Mouse (Mus musculus) stomach, embryonic 14.5 days (tissue): ENCODE measurements around the gene Ints2. TPM values are rescaled to one million over a fixed set of nuclear protein-coding genes. Genes with fewer than 3 reads are reported as not detected.
"Not testable (repeated sequence)": the region's sequence is repeated elsewhere in the genome, so short reads cannot be mapped to it uniquely, and the experiment has no call there.

Experiments
- ATAC-seq: fragments of 200-750 bp; cut with Nextera tagmentation; 2 replicates; pipeline ENCODE4 v1.8.0; 2017; ENCODE audit warnings: low read depth, moderate TSS enrichment; ENCODE audit not compliant: insufficient number of reproducible peaks, insufficient read depth, low FRiP score
- H3K27ac ChIP-seq: fragments of 300-500 bp; sonication (generic); 2 replicates; pipeline ENCODE4 v1.5.1; 2014; ENCODE audit warnings: mild to moderate bottlenecking, low read length, moderate library complexity, mixed read lengths
- H3K27me3 ChIP-seq: fragments of 300-500 bp; sonication (generic); 2 replicates; pipeline ENCODE4 v1.6.1; 2014; ENCODE audit warnings: low read length, control low read depth, mixed read lengths; ENCODE audit not compliant: control insufficient read depth, insufficient read depth
- H3K36me3 ChIP-seq: fragments of 300-500 bp; sonication (generic); 2 replicates; pipeline ENCODE4 v1.6.1; 2014; ENCODE audit warnings: mild to moderate bottlenecking, control low read depth, low read length, moderate library complexity, mixed read lengths; ENCODE audit not compliant: control insufficient read depth, insufficient read depth
- H3K4me1 ChIP-seq: fragments of 300-500 bp; sonication (generic); 2 replicates; pipeline ENCODE4 v1.6.1; 2014; ENCODE audit warnings: low read length, control low read depth, mixed read lengths; ENCODE audit not compliant: control insufficient read depth, insufficient read depth
- H3K4me2 ChIP-seq: fragments of 300-500 bp; sonication (generic); replicated peaks from 2 replicates; pipeline ENCODE4 v1.6.1; 2014; ENCODE audit warnings: low read depth, low read length, control low read depth
- H3K4me3 ChIP-seq: fragments of 300-500 bp; sonication (generic); 2 replicates; pipeline ENCODE4 v1.5.1; 2014; ENCODE audit warnings: low read depth, low read length, control low read depth
- H3K9ac ChIP-seq: fragments of 300-500 bp; sonication (generic); replicated peaks from 2 replicates; pipeline ENCODE4 v1.6.1; 2014; ENCODE audit warnings: low read depth, mild to moderate bottlenecking, control low read depth, low read length, moderate library complexity, mixed read lengths
- H3K9me3 ChIP-seq: fragments of 300-500 bp; sonication (generic); 2 replicates; pipeline ENCODE4 v1.6.1; 2016; ENCODE audit warnings: low read depth, low read length, control low read depth; ENCODE audit not compliant: control insufficient read depth
- WGBS: fragments of 180-500 bp; shearing (Covaris S2); extraction: QIAGEN DNeasy Blood & Tissue Kit; methylation state at CpG from one replicate; pipeline ENCODE4 v1.1.7; 2014; 5-methylcytosine and 5-hydroxymethylcytosine counted together
- polyA plus RNA-seq: library from polyadenylated mRNA; unstranded; fragments of >200 nt; fragmentation: Nextera tagmentation; extraction: Ambion mirVana; gene quantifications from 2 replicates; pipeline ENCODE4 v1.2.1, GENCODE M21; 2014

The Ints2 gene
- 26.3 and 31.0 TPM in 2 replicates for polyA plus RNA-seq

- H3K9ac ChIP-seq, result peak within 1 kb of the TSS; percentile 80
- H3K4me2 ChIP-seq, result peak within 1 kb of the TSS; percentile 81
- 7% methylated on average over 32 of the region's 32 CpGs for WGBS
- H3K4me1 ChIP-seq, result peaks cover 4% of the 10 kb centered on the region; the same call in 1 of the 2 replicates
- peak; percentile 93 for ATAC-seq
- H3K4me3 ChIP-seq, result peak within 1 kb of the TSS; percentile 67
- no peaks in the 10 kb centered on the region for H3K27me3 ChIP-seq
- H3K27ac ChIP-seq, result peak within 1 kb of the TSS; percentile 52
- no peaks in the 10 kb centered on the region for H3K9me3 ChIP-seq
- H3K36me3 ChIP-seq, result peaks cover 7% of the 10 kb centered on the region; the same call in 1 of the 2 replicates
Observed at GRCm38 (mm10) chr11:86257460-86258076, at the start of gene Ints2. Ints2 (minus strand) TSS chr11:86257575.

GRCm38 (mm10) chr11:86292201-86292600 is 34.8 kb upstream of the Ints2 start:
- not testable (repeated sequence) for H3K9ac ChIP-seq, ATAC-seq, H3K9me3 ChIP-seq, H3K27me3 ChIP-seq, H3K27ac ChIP-seq, H3K4me2 ChIP-seq, H3K4me3 ChIP-seq, H3K4me1 ChIP-seq
- 93% methylated on average over 10 of the region's 10 CpGs for whole genome bisulfite sequencing
- peaks cover 32% of the 10 kb centered on the region for H3K36me3 ChIP-seq

- Histone ChIP-seq H3K4me1 (no peaks in the 10 kb centered on the region), H3K36me3 (peaks cover 28% of the 10 kb centered on the region), H3K9me3 (no peaks in the 10 kb centered on the region), H3K27ac (no peak overlapping the region), H3K4me3 (no peak overlapping the region), H3K9ac (no peak overlapping the region), H3K4me2 (no peak overlapping the region), H3K27me3 (no peaks in the 10 kb centered on the region)
- no peak for ATAC-seq
- WGBS, result 93% methylated on average over 6 of the region's 6 CpGs
Observed at GRCm38 (mm10) chr11:86291714-86292113, 34.3 kb upstream of the Ints2 start.

- Histone ChIP-seq H3K27me3 (no peaks in the 10 kb centered on the region), H3K9me3 (no peaks in the 10 kb centered on the region), H3K27ac (no peak overlapping the region), H3K4me1 (no peaks in the 10 kb centered on the region), H3K4me3 (no peak overlapping the region), H3K36me3 (peaks cover 66% of the 10 kb centered on the region), H3K4me2 (no peak overlapping the region), H3K9ac (no peak overlapping the region)
- no peak for ATAC-seq
- WGBS, result 93% methylated on average over 8 of the region's 8 CpGs
Observed at GRCm38 (mm10) chr11:86285729-86286128, 28.4 kb upstream of the Ints2 start.

GRCm38 (mm10) chr11:86278442-86279102 is 21.2 kb upstream of the Ints2 start:
- Histone ChIP-seq H3K4me2 (no peak overlapping the region), H3K9me3 (no peaks in the 10 kb centered on the region), H3K36me3 (peaks cover 68% of the 10 kb centered on the region), H3K9ac (no peak overlapping the region), H3K4me1 (no peaks in the 10 kb centered on the region), H3K27ac (no peak overlapping the region), H3K4me3 (no peak overlapping the region), H3K27me3 (no peaks in the 10 kb centered on the region)
- 92% methylated on average over 6 of the region's 6 CpGs for WGBS
- no peak for ATAC-seq

- no peak for ATAC-seq
- Histone ChIP-seq H3K9me3 (no peaks in the 10 kb centered on the region), H3K4me1 (peaks cover 4% of the 10 kb centered on the region; the same call in 1 of the 2 replicates), H3K4me2 (peak overlapping the region; percentile 81), H3K27me3 (no peaks in the 10 kb centered on the region), H3K27ac (peak overlapping the region; percentile 23; the same call in 1 of the 2 replicates), H3K36me3 (peaks cover 11% of the 10 kb centered on the region; the same call in 1 of the 2 replicates), H3K4me3 (peak overlapping the region; percentile 67), H3K9ac (peak overlapping the region; percentile 80)
- 0% methylated on average over 22 of the region's 22 CpGs for WGBS
Observed at GRCm38 (mm10) chr11:86257054-86257453, 321 bp downstream of the Ints2 start.

GRCm38 (mm10) chr11:86253342-86253741 is 4.0 kb downstream of the Ints2 start:
- ATAC-seq, result no peak
- Histone ChIP-seq H3K27me3 (no peaks in the 10 kb centered on the region), H3K9me3 (no peaks in the 10 kb centered on the region), H3K36me3 (peaks cover 30% of the 10 kb centered on the region), H3K4me1 (peaks cover 4% of the 10 kb centered on the region; the same call in 1 of the 2 replicates), H3K4me2 (no peak overlapping the region), H3K9ac (no peak overlapping the region), H3K4me3 (no peak overlapping the region), H3K27ac (no peak overlapping the region)
- WGBS, result 90% methylated on average over 1 of the region's 1 CpGs

- Histone ChIP-seq H3K4me2 (no peak overlapping the region), H3K9me3 (no peaks in the 10 kb centered on the region)
Observed at GRCm38 (mm10) chr11:86232446-86232845, 24.9 kb downstream of the Ints2 start.

More at GRCm38 (mm10) chr11:86232446-86232845, 24.9 kb downstream of the Ints2 start:
- Histone ChIP-seq H3K27me3 (no peaks in the 10 kb centered on the region), H3K9ac (no peak overlapping the region), H3K4me3 (no peak overlapping the region), H3K27ac (no peak overlapping the region), H3K36me3 (peaks cover 39% of the 10 kb centered on the region), H3K4me1 (no peaks in the 10 kb centered on the region)
- 71% methylated on average over 4 of the region's 4 CpGs for WGBS
- no peak for ATAC-seq
